17 mouse cellular contexts compared by ENCODE assay signal in genomic region chr9:60378235-60378634, GRCm38 (mm10).
"Had no signal": no experiment of that assay in that cellular context is flagged by ENCODE, and none has a peak within 500 bp of the region (broad histone marks: within the 10 kb centered on the region; RNA-seq: fewer than 3 reads in every experiment).

No protein-coding gene starts in this region.

- H3K36me3 ChIP-seq: limb, embryonic 12.5 days; liver, embryonic 13.5 days; midbrain, embryonic 10.5 days; neural tube, embryonic 15.5 days had no signal

- H3K27me3 ChIP-seq: limb, embryonic 12.5 days; liver, embryonic 13.5 days; neural tube, embryonic 15.5 days had no signal

- ATAC-seq: hindbrain, embryonic 16.5 days; inflammation-experienced regulatory T-cells, adult 6 months; lung, postnatal 0 days had no signal

- H3K9me3 ChIP-seq: limb, embryonic 12.5 days; liver, embryonic 13.5 days; midbrain, embryonic 10.5 days; neural tube, embryonic 15.5 days had no signal

- H3K4me1 ChIP-seq: liver, embryonic 13.5 days; neural tube, embryonic 15.5 days had no signal

- DNase-seq: layer of hippocampus, adult 9-11 months; layer of hippocampus, postnatal 36 days; liver; liver, embryonic 13.5 days; lung, adult 18-20 months; midbrain, embryonic 14.5 days; right cerebral cortex, adult 18-20 months; right cerebral cortex, postnatal 25 days; thymus, adult 2 months; thymus, postnatal 25 days had no signal

- H3K4me2 ChIP-seq: limb, embryonic 12.5 days; liver, embryonic 13.5 days; neural tube, embryonic 15.5 days had no signal

- H3K27ac ChIP-seq: limb, embryonic 12.5 days; liver, embryonic 13.5 days; midbrain, embryonic 10.5 days; neural tube, embryonic 15.5 days had no signal

- H3K4me3 ChIP-seq: limb, embryonic 12.5 days; liver, embryonic 13.5 days; midbrain, embryonic 10.5 days; myocyte; neural tube, embryonic 15.5 days had no signal

- H3K9ac ChIP-seq: limb, embryonic 12.5 days; liver, embryonic 13.5 days; neural tube, embryonic 15.5 days had no signal
